Comparison of ENCODE assay signal across 24 mouse cellular contexts in the genomic region with DNA sequence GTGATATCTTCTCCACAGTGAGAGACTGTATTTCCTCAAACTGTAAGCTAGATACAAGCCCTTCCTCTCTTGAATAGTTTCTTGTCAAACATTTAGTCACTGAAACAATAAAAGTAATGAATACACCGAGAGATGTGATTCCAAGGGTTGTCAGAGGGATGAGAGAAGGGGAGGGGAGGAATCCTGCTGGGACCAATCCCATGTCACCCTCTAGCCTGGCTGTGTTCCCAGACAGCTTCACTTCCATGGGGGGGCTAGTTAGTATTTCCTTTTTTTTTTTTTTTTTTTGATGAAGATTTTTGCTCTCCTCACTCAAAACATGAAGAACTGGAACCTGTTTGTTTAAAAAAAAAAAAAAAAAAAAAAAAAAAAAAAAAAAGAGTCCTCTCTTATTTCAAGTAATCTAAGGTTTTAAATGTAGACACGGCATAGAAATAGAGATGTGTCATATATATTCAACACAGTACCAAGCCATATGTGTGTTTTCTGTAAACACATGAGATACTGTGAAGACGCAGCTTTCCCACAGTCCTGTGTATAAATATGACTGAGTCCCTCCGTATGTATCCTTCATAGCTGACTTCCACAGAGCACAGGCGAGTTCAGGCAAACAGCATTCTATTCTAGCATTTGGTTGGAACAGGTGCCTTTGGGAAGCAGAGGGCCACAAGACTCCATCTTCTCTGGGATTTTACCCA. TPM values are rescaled to one million over a fixed set of nuclear protein-coding genes. Genes with fewer than 3 reads are reported as not detected.
A peak's percentile ranks its signal among the peaks of the same experiment; 100 is the strongest.
DNase-seq lines count a peak whose midpoint lies in the region; ATAC-seq and TF ChIP-seq lines count a peak whose summit lies in the region.
"Had no signal": no experiment of that assay in that cellular context is flagged by ENCODE, and none has a peak within 500 bp of the region (broad histone marks: within the 10 kb centered on the region; RNA-seq: fewer than 3 reads in every experiment).

No protein-coding gene starts in this region.

- TF ChIP-seq POLR2A in lung, adult 2 months (IDR thresholded peaks at IDR 0.05; ENCODE audit: borderline replicate concordance, extremely low read depth, low read depth, low read length): no peak

- 57% methylated on average over 5 of the region's 5 CpGs for WGBS in forebrain, postnatal 0 days
- 62% methylated on average over 5 of the region's 5 CpGs for WGBS in forebrain, embryonic 15.5 days
- 40% methylated on average over 5 of the region's 5 CpGs for WGBS in lung, embryonic 16.5 days
- WGBS in lung, adult 2 months: 65% methylated on average over 5 of the region's 5 CpGs

- H3K36me3 ChIP-seq in forebrain, postnatal 0 days (ENCODE audit: insufficient read depth): no peaks in the 10 kb centered on the region
- no peaks in the 10 kb centered on the region for H3K36me3 ChIP-seq in forebrain, embryonic 15.5 days
- no peaks in the 10 kb centered on the region for H3K36me3 ChIP-seq in lung, embryonic 16.5 days (ENCODE audit: control insufficient read depth, insufficient read depth, low read length)
- H3K36me3 ChIP-seq: hindbrain, embryonic 13.5 days; liver, embryonic 12.5 days; neural tube, embryonic 13.5 days had no signal

- no peaks in the 10 kb centered on the region for H3K27me3 ChIP-seq in forebrain, postnatal 0 days (ENCODE audit: insufficient read depth, low read length)
- H3K27me3 ChIP-seq in forebrain, embryonic 15.5 days: no peaks in the 10 kb centered on the region
- no peaks in the 10 kb centered on the region for H3K27me3 ChIP-seq in lung, embryonic 16.5 days (ENCODE audit: control insufficient read depth, insufficient read depth, low read depth, low read length)
- H3K27me3 ChIP-seq: liver, embryonic 12.5 days; neural tube, embryonic 13.5 days had no signal

- no peak overlapping the region for H3K4me3 ChIP-seq in forebrain, postnatal 0 days (ENCODE audit: low read depth, low read length)
- H3K4me3 ChIP-seq in forebrain, embryonic 15.5 days: no peak overlapping the region
- H3K4me3 ChIP-seq in lung, embryonic 16.5 days (ENCODE audit: low read length): no peak overlapping the region
- no peak overlapping the region for H3K4me3 ChIP-seq in lung, adult 2 months (replicated peaks; ENCODE audit: extremely low read depth, low read depth, low read length)
- H3K4me3 ChIP-seq: gastrocnemius, adult 2 months; hindbrain, embryonic 13.5 days; liver, embryonic 12.5 days; neural tube, embryonic 13.5 days had no signal

- H3K9me3 ChIP-seq in forebrain, postnatal 0 days (ENCODE audit: low read length): no peaks in the 10 kb centered on the region
- no peaks in the 10 kb centered on the region for H3K9me3 ChIP-seq in forebrain, embryonic 15.5 days
- H3K9me3 ChIP-seq in lung, embryonic 16.5 days (ENCODE audit: control insufficient read depth, low read length): no peaks in the 10 kb centered on the region; the same call in 1 of the 2 replicates
- H3K9me3 ChIP-seq: liver, embryonic 12.5 days; neural tube, embryonic 13.5 days had no signal

- no peaks in the 10 kb centered on the region for H3K4me1 ChIP-seq in forebrain, postnatal 0 days (ENCODE audit: insufficient read depth)
- H3K4me1 ChIP-seq in forebrain, embryonic 15.5 days: 0 out of 2 replicates have a peak, but pooled peaks cover 7% of the 10 kb centered on the region
- H3K4me1 ChIP-seq in lung, embryonic 16.5 days (replicated peaks; ENCODE audit: control insufficient read depth, insufficient read depth, low read length): no peaks in the 10 kb centered on the region; the same call in 1 of the 2 replicates
- no peaks in the 10 kb centered on the region for H3K4me1 ChIP-seq in lung, adult 2 months (ENCODE audit: control insufficient read depth, insufficient read depth, low read length)
- H3K4me1 ChIP-seq: liver, embryonic 12.5 days had no signal

- H3K27ac ChIP-seq in forebrain, postnatal 0 days (ENCODE audit: low read depth, low read length): no peak overlapping the region
- no peak overlapping the region for H3K27ac ChIP-seq in forebrain, embryonic 15.5 days (replicated peaks)
- H3K27ac ChIP-seq in lung, embryonic 16.5 days (ENCODE audit: low read length): peak overlapping the region; percentile 17; the same call in 1 of the 2 replicates
- H3K27ac ChIP-seq: gastrocnemius, adult 2 months; hindbrain, embryonic 13.5 days; liver, embryonic 12.5 days; neural tube, embryonic 13.5 days had no signal

- ATAC-seq in forebrain, postnatal 0 days: 0 out of 2 replicates have a peak, but pooled peaks have one; percentile 40
- ATAC-seq in forebrain, embryonic 15.5 days (replicated peaks): no peak
- peak; percentile 70; the same call in 1 of the 2 replicates for ATAC-seq in lung, embryonic 16.5 days (ENCODE audit: low read depth)
- ATAC-seq: CD4-positive, CD25-positive, alpha-beta regulatory T cell, adult 4 months; liver, embryonic 12.5 days had no signal

- H3K9ac ChIP-seq in forebrain, postnatal 0 days: no peak overlapping the region
- no peak overlapping the region for H3K9ac ChIP-seq in forebrain, embryonic 15.5 days (replicated peaks)
- no peak overlapping the region for H3K9ac ChIP-seq in lung, embryonic 16.5 days (ENCODE audit: low read length)
- H3K9ac ChIP-seq: hindbrain, embryonic 13.5 days; liver, embryonic 12.5 days; liver, postnatal 0 days; neural tube, embryonic 13.5 days had no signal

- peak; percentile 48 for DNase-seq in forebrain, postnatal 0 days
- no peak for DNase-seq in lung, adult 2 months
- DNase-seq in lung, postnatal 10 days: peak; percentile 63
- DNase-seq in embryo, embryonic 11 days: no peak
- no peak for DNase-seq in ovary, postnatal 14 days (ENCODE audit: low spot score)
- DNase-seq: adrenal gland, postnatal 25 days; cerebellum, adult 8-10 months; cerebellum, postnatal 25 days; gastrocnemius, adult 2 months; gastrocnemius, postnatal 36 days; heart, adult 18-20 months; heart, postnatal 36 days; kidney, postnatal 25 days; liver, postnatal 0 days; right cerebral cortex, postnatal 14 days; thymus, postnatal 4 days had no signal

- no peak overlapping the region for H3K4me2 ChIP-seq in forebrain, postnatal 0 days (ENCODE audit: low read depth)
- H3K4me2 ChIP-seq in forebrain, embryonic 15.5 days (replicated peaks): no peak overlapping the region
- no peak overlapping the region for H3K4me2 ChIP-seq in lung, embryonic 16.5 days (ENCODE audit: low read depth, low read length)
- H3K4me2 ChIP-seq: heart, embryonic 11.5 days; hindbrain, embryonic 13.5 days; liver, embryonic 12.5 days; midbrain, embryonic 11.5 days; neural tube, embryonic 13.5 days had no signal

- no peak for TF ChIP-seq CTCF in forebrain, postnatal 0 days (IDR thresholded peaks at IDR 0.05; ENCODE audit: low read depth)
- TF ChIP-seq CTCF in lung, adult 2 months (IDR thresholded peaks at IDR 0.05; ENCODE audit: insufficient read depth, low read length): no peak

RNA-seq across cellular contexts. Expression of a gene that starts 51.9 kb away (rescaled TPM):
- 108 and 123 TPM in 2 replicates for total RNA-seq in forebrain, postnatal 0 days (2014; rRNA removed)
- polyA plus RNA-seq in forebrain, postnatal 0 days (2015; fragmentation: Nextera tagmentation; extraction: Ambion mirVana): 23.2 and 40.1 TPM in 2 replicates
- 34.9 and 40.4 TPM in 2 replicates for polyA plus RNA-seq in forebrain, embryonic 15.5 days (2015; fragmentation: Nextera tagmentation; extraction: Ambion mirVana)
- polyA plus RNA-seq in lung, embryonic 16.5 days (2015; fragmentation: Nextera tagmentation; extraction: Ambion mirVana): 7.6 TPM in 2 replicates
- polyA plus RNA-seq in lung, adult 2 months (2012; rRNA removed): 24.1 and 28.0 TPM in 2 replicates

Comparison
In these comparisons a context has a peak if more than half of its experiments do, and no peak if none do; other contexts are left out.
1. DNase-seq: peak in forebrain, postnatal 0 days (single experiment) and lung, postnatal 10 days (single experiment); none in lung, adult 2 months (single experiment), embryo, embryonic 11 days (single experiment) and ovary, postnatal 14 days (single experiment).